Mouse (Mus musculus) frontal cortex, adult 2 months (tissue): ENCODE measurements around the gene Oxsr1. TPM values are rescaled to one million over a fixed set of nuclear protein-coding genes. Genes with fewer than 3 reads are reported as not detected.
"Not testable (repeated sequence)": the region's sequence is repeated elsewhere in the genome, so short reads cannot be mapped to it uniquely, and the experiment has no call there.

Source experiments
- DNase-seq, 2 experiments: peaks; one replicate each; pipeline ENCODE4 v3.0.0; 2022; ENCODE audit warnings: low spot score in 1 of 2; ENCODE audit errors: extremely low spot score in 1 of 2
- polyA plus RNA-seq: library from polyadenylated mRNA; depleted of rRNA; stranded (reverse); fragments of >200 nt; gene quantifications from 2 replicates; pipeline ENCODE4 v1.2.3, GENCODE M21; 2012

Oxsr1 gene
- polyA plus RNA-seq, 1 experiment, result 51.5 TPM

DNA sequence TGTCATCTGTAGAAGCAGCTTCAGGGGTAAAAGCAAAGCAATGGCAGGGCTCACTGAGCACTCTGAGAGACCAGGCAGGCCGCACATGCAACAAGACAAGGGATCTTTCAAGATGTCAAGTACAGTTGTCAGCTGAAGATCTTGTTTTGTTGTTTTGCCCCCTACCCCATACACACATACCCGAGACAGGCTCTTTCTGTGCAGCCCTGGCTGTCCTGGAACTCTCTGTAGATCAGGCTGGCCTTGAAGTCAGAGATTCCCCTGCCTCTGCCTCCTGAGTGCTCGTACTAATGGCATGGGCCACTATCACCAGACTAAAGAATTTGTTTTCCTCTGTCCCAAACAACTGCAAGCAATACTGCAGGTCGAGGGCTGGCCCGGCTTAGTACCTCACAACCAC, 44.2 kb downstream of the Oxsr1 start:
- no peak for DNase-seq

DNA sequence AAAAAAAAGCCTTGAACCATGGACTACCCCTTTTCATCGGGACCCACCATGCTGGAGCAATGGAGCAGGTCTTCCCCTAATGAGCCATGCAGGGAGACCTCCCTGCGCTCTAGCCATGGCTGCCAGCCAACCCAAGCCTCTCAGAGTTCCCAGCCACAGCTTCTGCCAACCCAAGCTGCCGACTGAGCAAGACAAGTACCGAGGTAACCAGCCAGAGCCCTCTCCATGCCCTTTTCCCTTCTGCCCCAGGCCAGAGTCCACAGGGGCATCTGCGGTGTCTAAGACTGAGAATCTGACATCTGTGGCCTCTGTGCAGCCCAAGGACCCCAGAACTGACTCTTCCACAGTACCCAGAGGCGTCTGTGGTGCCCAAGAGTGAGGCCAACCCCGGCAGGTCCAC, 45.9 kb downstream of the Oxsr1 start:
- DNase-seq, result peak in 1 of 2 experiments; percentile 11

DNA sequence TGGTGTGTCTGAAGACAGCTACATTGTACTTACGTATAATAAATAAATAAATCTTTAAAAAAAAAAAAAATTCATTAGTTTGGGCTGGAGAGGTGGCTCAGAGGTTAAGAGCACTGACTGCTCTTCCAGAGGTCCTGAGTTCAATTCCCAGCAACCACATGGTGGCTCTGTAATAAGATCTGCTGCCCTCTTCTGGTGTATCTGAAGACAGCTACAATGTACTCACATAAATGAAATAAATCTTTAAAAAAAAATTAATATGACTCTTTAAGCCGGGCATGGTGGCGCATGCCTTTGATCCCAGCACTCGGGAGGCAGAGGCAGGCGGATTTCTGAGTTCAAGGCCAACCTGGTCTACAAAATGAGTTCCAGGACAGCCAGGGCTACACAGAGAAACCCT, 47.4 kb downstream of the Oxsr1 start:
- DNase-seq, result not testable (repeated sequence)

DNA sequence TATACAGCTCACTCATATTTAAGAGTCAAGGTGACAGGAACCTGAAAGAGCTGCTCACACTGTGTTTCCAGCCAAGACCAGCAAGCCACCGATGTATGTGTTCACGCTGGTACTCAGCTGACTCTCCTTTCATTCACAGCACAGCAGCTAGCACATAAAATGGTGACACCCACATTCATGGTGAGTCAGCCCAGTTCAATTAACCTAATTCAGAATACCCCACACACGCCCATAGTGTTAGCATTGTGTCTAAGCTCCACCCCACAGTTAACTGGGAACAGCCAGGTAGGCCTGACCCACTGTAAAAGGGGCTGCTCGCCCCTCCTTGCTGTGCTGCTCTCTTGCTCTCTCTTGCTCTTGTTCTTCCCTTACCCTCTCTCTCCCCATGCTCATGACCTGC, 50.7 kb downstream of the Oxsr1 start:
- DNase-seq, result peak in 1 of 2 experiments; percentile 58

DNA sequence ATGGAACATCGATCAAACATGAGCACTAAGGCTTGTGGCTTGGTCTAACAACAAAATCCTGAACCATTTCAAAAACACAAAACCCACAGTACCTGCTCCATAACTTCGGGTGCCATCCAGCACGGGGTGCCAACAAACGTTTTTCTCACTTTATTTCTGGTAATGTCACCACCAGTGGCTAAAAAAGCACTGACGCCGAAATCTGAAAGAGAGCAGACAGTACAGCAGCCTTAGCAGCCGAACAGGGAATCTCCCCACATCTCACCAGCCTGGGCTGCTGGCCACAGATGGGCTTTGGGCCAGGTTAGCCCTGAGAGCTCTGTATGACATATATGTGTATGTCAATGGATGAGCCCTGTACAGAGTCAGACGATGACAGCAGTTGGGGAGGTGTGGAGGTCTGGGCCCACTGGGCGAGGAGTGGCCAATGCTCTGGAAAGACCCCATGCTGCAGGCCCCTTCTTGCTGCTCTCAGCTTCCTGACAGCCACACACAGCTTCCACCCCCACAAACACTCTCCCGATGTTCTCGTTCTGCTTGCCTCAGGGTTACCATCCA, 53.6 kb downstream of the Oxsr1 start:
- peak in 1 of 2 experiments; percentile 52 for DNase-seq

DNA sequence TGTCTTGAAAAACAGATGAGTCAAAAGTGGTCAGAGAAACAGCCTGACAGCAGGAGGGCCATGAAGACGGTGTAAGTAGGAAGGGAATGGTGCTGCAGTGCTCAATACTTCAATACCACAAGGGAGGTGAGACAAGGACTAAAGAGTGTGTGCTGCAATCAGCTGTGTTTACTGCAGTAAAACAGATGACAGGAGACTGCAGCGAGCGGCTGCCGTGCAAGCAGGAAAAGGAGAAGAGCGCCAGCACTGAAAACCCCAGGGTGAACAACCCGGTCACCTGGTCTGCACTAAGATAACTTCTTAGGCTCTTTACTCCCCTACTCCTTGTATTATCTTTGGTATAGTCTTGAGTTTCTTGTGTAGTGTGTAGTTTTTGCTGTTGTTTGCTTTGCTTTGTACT, 54.1 kb downstream of the Oxsr1 start:
- DNase-seq, result no peak

DNA sequence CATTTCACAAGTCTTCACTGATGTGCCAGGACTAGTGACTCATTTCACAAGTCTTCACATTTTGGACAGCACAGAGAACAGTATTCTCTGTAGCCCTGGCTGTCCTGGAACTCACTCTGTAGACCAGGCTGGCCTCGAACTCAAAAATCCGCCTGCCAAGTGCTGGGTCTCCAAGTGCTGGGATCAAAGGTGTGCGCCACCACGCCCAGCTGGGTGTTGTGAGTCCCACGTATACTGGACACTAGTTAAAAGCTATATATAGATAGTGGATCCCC, 56.2 kb downstream of the Oxsr1 start:
- not testable (repeated sequence) for DNase-seq

DNA sequence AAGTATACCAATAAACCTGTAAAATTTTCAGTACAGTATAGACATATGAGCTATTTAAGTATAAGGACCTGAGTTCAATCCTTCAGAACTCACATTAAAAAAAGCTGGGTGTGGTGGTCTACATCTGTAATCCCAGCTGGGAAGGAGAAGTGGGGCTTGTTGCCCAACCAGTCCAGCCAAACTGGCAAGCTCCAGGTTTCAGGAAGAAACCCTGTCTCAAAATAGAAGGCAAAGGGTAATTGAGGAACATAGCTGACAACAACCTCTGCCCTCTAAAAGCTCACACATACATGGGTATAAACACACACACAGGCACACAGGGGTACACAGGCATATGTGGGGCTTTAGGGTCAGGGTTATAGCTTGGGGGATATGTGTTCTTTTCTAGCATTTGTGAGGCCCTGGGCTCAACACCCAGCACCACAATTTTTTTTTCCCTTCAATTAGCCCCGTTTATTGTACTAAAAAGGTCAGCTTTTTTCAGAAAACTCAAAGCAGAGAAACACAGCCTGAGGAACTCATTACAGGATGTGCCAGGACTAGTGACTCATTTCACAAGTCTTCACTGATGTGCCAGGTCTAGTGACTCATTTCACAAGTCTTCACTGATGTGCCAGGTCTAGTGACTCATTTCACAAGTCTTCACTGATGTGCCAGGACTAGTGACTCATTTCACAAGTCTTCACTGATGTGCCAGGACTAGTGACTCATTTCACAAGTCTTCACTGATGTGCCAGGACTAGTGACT, 56.7 kb downstream of the Oxsr1 start:
- not testable (repeated sequence) for DNase-seq

DNA sequence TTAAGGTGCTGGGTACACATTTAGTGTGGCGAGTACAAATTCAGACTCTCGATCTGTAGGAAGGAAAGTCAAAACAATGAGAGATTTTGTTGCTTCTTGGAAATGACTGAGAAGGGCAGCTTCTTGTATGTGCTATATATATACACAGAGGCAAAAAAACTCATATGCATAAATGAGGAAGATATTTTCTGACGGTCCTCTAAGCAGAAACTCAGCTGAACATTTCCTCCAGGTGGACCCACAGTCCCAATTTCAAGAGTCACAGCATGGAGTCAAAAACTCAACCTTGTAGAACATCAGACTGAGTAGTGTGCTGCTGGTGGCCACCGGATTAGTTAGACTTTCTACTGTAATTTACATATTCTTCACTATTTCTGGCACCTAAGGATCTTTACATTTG, 59.2 kb downstream of the Oxsr1 start:
- DNase-seq, result no peak

DNA sequence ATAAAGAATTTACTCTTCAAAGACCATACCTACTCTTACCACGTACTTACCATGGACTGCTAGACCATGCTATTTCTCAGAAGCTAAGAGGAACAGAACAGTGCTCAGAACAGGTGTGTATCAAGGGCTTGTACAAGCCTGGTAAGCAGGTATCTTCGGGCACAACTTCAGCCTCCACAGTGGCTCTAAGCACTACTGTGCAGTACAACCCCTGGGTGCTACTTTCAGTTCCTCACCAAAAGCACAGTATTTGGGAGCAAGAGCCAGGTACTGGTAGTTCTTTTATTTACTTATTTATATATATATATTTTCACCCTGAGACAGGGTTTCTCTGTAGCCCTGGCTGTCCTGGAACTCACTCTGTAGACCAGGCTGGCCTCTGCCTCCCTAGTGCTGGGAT, 61.4 kb downstream of the Oxsr1 start:
- DNase-seq, result no peak

DNA sequence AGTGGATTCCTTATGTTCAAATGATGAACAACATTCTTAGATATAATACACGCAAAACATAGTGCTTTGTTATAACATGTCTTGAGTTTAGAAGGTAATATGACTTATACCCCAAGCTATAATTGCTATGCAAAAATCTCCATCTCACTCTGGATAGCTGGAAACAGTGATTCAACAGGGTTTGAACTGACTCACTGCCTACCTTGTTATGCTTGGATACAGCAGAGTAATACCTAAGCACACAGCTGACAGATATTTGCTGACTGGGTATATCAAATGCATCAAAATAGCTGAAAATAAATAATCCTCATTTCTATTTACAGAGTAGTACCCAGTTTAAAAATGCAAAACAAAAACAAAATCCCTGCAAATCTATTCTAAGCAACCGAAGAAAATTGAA, 63.4 kb downstream of the Oxsr1 start:
- no peak for DNase-seq

DNA sequence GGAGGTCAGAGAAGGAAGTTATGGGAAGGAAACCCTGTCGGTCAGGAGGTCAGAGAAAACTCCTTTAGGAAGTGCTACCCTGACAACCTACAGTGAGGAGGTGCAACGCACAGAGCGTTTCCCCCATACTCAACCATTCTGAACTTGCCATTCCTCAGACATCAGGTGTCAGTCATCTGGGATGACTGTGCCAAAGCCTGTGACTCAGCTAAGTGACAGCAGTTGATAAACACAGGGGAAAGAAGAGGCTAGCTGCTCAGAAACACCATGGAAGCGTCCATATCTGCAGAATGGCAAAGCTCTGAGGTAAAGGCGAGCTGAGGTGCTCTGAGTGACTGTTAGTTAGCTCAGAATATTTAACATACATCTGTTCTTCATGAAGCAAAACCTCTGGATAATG, 64.1 kb downstream of the Oxsr1 start:
- no peak for DNase-seq

DNA sequence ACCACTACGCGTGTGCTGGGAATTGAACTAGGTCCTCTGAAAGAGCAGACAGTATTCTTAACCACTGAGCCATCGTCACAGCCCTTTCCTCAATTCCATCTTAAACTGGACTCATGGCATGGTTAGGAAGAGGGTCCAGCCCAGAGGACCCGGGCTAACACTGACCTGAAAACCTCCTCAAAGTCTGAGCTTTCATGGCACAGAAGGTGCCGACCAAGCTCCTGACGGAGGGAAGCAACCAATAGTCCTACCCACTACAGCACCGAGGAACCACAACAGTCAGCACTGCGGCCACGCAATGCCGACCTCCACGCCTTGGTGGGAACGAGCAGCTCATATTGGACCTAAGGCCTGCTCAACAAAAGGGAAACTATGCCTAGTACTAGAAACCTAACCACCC, 66.1 kb downstream of the Oxsr1 start:
- DNase-seq, result no peak

DNA sequence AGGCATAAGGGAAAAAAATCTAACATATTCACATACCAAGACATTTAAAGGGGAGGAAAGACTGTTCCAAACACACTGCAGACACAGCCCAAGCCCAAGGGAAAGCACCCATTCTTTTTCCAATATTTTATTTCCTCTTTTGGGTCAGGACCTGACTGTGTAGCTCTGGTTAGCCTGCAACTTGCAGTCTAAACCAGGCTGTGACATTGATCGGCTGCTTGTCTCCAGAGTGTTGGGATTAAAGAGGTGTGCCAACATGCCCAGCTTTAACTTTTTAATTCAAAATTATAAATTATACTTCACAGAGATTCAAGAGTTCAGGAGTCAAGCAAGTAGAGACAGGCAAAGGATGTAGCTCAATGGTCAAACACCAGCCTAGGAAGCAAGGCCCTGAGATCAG, 67.1 kb downstream of the Oxsr1 start:
- DNase-seq, result no peak

DNA sequence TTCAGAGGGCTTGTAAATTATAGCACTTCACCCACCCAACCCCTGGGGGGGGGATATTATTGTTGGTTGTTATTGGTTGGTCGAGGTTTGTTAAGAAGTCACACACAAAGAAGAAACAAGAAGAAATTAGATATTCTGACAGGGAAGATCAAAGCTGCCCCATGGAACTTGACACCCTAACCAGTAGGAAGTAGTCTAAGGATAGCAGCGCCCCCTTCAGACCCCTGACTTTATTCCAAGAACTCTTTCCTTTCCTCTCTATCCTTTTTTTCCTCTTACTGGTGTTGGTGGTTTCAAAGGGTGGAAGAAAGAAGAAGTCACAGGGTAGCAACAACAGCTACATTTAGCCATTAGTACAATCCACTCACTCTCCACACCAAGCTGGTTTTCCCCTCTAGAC, 68.0 kb downstream of the Oxsr1 start:
- no peak for DNase-seq

DNA sequence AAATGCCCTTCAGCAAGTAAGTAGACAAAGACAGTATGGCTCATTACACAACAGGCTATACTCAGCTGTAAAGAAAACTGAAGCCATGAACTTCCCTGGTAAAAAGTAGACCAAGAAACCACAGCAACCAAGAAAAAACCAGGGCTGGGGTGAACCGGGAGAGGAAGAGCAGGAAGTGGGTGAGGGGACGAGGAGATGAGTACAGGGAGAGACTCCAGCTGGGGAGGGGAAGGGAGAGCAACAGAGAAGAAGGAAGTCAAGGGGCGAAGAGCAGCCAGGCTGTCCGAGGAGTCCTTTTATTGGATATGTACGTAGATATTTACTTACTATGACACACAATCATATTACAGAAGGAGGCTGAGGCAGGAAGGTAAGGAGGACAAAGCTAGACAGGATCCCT, 74.2 kb downstream of the Oxsr1 start:
- no peak for DNase-seq

DNA sequence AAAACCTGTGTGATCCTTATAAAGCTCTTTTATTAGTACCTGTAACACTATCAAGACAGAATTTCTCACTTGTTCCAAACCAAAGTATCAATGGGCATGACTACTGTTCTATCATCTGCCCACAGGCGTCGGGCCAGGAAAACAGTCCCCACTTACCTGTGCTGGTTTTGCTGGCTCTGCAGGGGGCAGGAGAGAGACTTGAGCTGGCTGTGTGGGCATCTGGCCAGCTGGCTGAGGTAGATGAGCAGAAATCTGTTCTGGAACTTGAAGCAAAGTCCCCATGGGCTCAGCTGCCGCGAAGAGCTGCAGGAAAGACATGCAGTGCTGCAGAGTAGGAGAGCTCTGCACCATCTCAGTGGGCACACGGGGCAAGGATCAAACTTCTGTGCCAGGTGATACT, 75.4 kb downstream of the Oxsr1 start:
- no peak for DNase-seq

DNA sequence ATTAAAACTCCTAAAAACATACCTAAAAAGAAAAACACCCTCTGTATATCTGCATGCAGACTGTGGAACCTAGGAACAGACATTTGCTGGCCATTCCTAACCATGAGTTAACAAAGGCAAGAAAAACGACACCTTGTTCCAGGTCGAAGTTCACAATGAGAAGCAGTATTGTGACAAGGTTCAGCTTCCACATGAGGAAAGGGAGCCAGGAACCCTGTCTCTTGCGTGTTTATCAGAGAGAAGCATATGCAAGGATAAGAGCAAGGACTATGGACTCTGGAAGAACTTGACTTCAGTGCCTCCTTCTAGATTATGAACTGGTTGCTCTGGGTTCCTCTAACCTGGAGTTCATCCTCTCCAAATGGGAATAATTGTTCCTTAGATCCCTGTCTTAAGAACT, 78.2 kb downstream of the Oxsr1 start:
- no peak for DNase-seq

DNA sequence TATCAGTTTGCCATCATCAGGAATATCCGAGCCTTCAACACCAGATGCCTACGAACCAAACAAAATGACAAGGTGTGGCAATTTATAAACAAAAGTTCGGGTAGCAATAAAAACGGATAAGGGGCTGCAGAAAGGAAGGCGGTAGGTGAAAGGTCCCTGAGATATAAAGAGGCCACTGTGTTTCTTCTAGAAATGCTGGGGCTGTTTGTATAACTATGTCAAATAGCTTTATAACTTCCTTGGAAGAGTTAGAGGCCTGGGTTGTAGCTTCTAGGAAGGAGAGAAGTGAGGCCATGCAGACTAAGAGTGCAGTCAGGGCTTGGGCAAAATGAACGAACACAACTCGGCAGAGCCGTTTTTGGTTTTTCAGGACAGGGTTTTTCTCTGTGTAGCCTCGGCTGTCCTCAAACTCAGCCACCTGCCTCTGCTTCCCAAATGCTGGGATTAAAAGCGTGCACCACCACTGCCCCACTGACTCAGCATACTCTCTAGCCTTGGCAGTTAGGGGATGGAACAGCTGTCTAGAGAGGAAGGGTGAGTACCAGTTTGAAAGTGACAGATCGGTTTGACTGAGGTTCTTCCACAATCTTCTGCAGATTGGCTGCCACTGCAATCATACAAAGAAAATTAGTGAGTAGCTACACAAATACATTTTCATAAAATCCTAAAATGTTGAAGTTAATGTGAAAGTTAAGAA, 80.9 kb downstream of the Oxsr1 start:
- peak in 1 of 2 experiments; percentile 7 for DNase-seq

DNA sequence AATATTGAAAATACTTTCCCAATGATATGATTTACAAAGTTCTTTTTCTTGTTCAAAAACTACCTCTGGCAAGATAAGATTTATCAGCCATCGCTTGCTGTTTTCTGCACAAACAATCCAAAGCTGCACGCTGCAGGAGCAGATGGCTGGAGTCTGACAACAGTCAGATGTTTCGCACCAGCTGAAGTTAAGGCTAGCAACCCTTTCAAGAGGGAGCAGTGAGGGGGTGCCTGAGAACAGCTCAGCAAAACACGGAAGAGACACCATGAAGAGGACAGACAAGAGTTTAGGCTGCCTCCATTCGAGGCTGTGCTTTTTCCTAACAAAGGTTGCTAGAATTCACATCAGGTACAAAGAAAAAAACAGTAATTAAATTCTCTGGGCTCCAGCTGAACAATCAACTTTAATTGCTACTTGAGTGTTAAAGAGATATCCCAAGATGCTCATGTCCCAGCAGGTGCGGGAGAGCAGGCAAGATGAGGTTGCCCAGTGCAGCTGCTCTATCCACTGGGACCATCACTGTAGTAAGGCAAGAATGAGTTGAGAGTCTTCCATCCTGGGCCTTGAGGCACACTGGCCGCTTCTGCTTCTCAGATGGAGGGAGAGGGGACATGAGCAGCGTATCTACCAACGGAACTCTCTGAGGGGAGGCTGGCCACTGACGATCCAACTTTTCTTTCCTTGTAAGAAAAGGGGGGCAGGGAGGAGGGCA, 81.8 kb downstream of the Oxsr1 start:
- peak; percentile 7 to 36 for DNase-seq

DNA sequence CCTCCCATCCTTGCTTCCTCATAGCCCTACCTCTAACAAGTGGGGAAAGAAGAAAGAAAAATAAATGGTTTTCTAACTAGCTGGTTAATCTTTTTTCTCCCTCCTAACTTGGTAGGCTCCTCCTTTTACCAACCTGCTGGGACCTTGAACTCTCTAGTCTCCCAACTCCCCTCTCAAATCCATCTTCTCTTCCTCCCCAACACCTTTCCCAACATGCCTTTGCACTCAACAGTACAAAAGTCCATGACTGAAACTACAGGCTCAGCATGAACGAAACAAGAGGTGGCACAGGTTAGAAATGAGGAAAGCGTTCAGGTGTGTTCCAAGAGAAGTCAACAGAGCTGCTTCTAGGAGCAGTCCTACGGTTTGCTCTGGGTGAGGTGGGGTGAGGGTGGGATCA, 83.0 kb downstream of the Oxsr1 start:
- DNase-seq, result no peak

DNA sequence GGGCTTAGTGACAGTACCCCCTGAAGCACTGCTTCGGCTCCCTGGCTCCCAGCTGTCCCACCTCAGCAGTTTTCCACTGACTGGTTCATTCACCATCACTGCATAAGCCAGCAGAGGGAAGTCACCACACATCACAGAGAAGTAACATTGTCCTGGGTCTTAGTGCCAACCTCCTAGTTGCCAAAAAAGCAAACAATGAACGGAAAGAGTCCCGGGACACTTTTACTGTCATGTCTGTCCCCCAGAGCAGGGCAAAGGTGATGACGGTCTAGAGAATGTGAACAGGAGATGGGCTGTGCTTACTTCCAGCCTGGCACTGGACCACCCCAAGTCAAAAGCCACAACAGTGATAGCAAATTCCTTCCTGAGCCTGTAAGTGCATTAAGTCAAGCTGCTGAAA, 83.4 kb downstream of the Oxsr1 start:
- DNase-seq, result no peak
